Mouse (Mus musculus): ENCODE measurements at regions not wholly inside any gene's neighbourhood (a gene's known extent, or its start where the extent isn't known, plus 50 kb on each side); places are given as distances from the start of the nearest gene placed in this dataset.

DNA sequence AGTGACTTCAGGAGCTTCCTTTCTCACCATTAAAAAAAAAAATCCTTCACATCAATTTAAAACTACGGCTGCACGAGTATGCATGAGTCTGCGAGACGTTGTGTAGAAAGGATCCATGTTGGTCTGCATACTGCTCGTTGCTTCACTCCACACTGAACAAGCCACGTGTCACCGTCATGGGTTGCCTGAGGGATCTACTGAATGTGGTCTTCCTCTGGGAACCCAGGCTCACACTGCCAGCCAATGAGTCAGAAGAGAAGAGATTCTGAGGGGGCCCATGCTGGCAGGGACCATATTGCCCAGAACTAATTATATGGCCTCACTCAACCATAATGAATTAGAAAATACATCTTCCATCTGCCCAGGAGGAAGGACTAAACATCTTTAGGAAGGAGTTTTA, 124.6 kb downstream of the Nhlrc3 start:
- TF ChIP-seq GATA1 (IDR thresholded peaks at IDR 0.05; ENCODE audit: borderline replicate concordance, low read length): no peak
- TF ChIP-seq FLI1 (IDR thresholded peaks at IDR 0.05; ENCODE audit: low read length): no peak

Data from megakaryocyte, embryonic 14.5 days (primary cell).